Mouse (Mus musculus): ENCODE measurements around the gene Acsbg1. TPM values are rescaled to one million over a fixed set of nuclear protein-coding genes. Genes with fewer than 3 reads are reported as not detected.

Gene Acsbg1
- total and polyA plus RNA-seq, 2 experiments from 2014 or later = 57.1 to 106 TPM

DNA sequence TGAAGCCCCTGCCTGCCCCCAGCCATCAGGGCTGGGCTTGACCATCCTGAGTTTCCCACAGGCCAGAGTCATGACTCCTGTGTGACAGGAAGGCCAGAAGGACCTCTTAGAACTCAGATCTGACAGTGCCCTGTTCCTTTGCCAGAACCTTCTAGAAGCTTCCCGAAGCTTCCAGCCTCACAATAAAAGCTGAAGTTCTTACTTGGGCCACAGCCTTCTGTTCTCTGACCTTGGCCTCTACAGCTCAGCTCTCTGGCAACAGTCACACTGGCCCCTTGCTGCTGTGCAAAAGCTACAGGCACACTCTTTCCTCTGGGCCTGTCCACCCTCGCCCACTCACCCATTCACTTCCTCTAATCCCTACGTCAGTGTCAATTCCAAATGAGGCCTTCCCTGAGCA is 10.3 kb upstream of the Acsbg1 start:
- no peaks in the 10 kb centered on the region for H3K4me1 ChIP-seq (ENCODE audit: insufficient read depth, low read length)

DNA sequence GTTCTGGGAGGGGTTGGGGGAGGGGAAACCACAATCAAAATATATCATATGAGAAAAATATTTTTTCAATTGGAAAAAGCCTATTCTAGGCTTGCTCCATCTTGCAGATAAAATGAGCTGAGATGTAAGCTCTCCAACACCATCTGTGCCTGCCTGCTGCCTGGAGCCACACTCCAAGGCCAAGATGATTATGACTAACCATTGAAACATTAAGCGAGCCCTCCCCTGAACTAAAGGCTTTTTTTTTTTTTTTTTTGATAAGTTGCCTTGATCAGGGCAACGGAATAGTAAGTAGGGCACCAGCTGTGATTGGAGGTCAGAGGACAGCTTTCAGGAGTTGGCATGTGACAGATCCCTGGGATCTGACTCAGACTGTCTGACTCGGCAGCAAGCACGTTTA is 6.8 kb upstream of the Acsbg1 start:
- Histone ChIP-seq H3K9me3 (ENCODE audit: low read length) (no peaks in the 10 kb centered on the region), H3K27ac (no peak overlapping the region), H3K27me3 (ENCODE audit: insufficient read depth, low read length) (no peaks in the 10 kb centered on the region), H3K9ac (replicated peaks; ENCODE audit: low read length) (no peak overlapping the region), H3K36me3 (ENCODE audit: insufficient read depth, low read length) (no peaks in the 10 kb centered on the region), H3K4me3 (ENCODE audit: low read length) (no peak overlapping the region), H3K4me2 (ENCODE audit: low read depth, low read length) (no peak overlapping the region), H3K4me1 (ENCODE audit: insufficient read depth, low read length) (no peaks in the 10 kb centered on the region)
- 49% methylated on average over 4 of the region's 4 CpGs for WGBS
- TF ChIP-seq CTCF (IDR thresholded peaks at IDR 0.05; ENCODE audit: low read depth) = no peak
- ATAC-seq = no peak
- DNase-seq (ENCODE audit: low spot score) = no peak

More for the DNA sequence above, 10.3 kb upstream of the Acsbg1 start:
- ATAC-seq = no peak
- Histone ChIP-seq H3K4me3 (ENCODE audit: low read length) (no peak overlapping the region), H3K4me2 (ENCODE audit: low read depth, low read length) (no peak overlapping the region), H3K9ac (replicated peaks; ENCODE audit: low read length) (no peak overlapping the region), H3K27me3 (ENCODE audit: insufficient read depth, low read length) (no peaks in the 10 kb centered on the region), H3K27ac (no peak overlapping the region), H3K36me3 (ENCODE audit: insufficient read depth, low read length) (no peaks in the 10 kb centered on the region), H3K9me3 (ENCODE audit: low read length) (no peaks in the 10 kb centered on the region)
- no peak for TF ChIP-seq CTCF (IDR thresholded peaks at IDR 0.05; ENCODE audit: low read depth)
- WGBS = 77% methylated on average over 3 of the region's 3 CpGs
- DNase-seq (ENCODE audit: low spot score) = no peak

DNA sequence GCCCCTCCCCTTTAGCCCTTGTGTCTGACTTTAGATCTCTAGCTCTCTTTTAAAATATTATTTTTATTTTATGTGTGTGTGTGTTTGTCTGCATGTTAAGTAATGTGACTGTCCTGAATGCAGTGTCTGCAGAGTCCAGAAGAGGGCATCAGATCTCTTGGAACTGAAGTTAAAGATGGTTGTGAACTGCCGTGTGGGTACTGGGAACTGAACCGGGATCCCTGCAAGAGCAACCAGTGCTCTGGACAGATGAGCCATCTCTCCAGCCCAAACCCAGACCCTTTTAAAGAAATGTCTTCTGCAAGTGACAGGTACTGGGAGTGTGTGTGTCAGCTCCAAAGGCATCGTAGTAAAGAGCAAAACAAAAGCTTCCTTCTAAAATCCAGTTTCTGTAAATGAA is 4.4 kb upstream of the Acsbg1 start:
- Histone ChIP-seq H3K27ac (no peak overlapping the region), H3K36me3 (ENCODE audit: insufficient read depth, low read length) (no peaks in the 10 kb centered on the region), H3K4me3 (ENCODE audit: low read length) (no peak overlapping the region), H3K4me1 (ENCODE audit: insufficient read depth, low read length) (peaks cover 5% of the 10 kb centered on the region; the same call in 1 of the 2 replicates), H3K9ac (replicated peaks; ENCODE audit: low read length) (no peak overlapping the region), H3K9me3 (ENCODE audit: low read length) (no peaks in the 10 kb centered on the region), H3K27me3 (ENCODE audit: insufficient read depth, low read length) (no peaks in the 10 kb centered on the region), H3K4me2 (ENCODE audit: low read depth, low read length) (no peak overlapping the region)
- DNase-seq (ENCODE audit: low spot score) (no peak), ATAC-seq (no peak)
- no peak for TF ChIP-seq CTCF (IDR thresholded peaks at IDR 0.05; ENCODE audit: low read depth)
- 91% methylated on average over 3 of the region's 3 CpGs for WGBS

DNA sequence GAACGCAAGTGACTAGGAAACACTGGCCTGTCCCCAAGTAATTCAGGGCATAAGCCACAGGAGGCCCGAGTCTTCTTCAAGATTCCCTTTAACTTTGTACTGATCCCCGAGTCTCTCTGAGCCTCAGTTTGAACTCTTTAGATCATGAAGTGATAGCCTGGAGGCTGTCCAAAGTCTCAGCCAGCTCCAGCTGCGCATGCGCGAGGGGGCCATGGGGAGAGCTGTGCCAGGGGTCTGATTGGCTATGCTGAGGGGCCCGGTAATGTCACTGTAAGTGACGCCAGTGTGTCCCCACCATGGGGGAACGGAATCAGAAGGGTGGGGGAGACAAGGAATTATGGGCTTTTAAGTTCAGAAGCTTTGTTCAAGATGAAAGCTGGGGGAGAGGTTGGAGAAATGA is 2.7 kb upstream of the Acsbg1 start:
- H3K36me3 ChIP-seq (ENCODE audit: insufficient read depth, low read length) = no peaks in the 10 kb centered on the region
- no peak for TF ChIP-seq CTCF (IDR thresholded peaks at IDR 0.05; ENCODE audit: low read depth)

DNA sequence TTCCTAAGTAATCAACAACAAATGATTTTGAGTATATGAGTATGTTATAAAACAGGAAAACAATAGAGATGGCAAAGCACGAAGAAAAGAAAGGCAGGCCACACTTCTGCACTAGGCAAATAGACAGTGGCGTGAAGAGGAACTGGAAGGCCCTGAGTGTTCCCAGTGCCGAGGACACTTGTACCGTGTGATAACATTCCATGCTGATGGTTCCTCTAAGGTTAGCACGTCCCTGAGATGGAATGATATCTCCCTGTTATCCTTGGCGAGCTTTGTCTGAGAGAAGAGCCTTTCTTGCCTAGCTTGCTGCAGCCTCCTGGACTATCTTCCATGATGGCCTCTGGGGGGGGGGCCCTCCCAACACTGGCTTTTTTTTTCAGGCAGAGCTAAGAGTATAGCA is 2.9 kb downstream of the Acsbg1 start:
- Histone ChIP-seq H3K27me3 (ENCODE audit: insufficient read depth, low read length) (no peaks in the 10 kb centered on the region), H3K27ac (no peak overlapping the region), H3K4me1 (ENCODE audit: insufficient read depth, low read length) (peaks cover 5% of the 10 kb centered on the region; the same call in 1 of the 2 replicates), H3K4me3 (ENCODE audit: low read length) (no peak overlapping the region), H3K9ac (replicated peaks; ENCODE audit: low read length) (no peak overlapping the region), H3K36me3 (ENCODE audit: insufficient read depth, low read length) (no peaks in the 10 kb centered on the region), H3K4me2 (ENCODE audit: low read depth, low read length) (0 out of 2 replicates have a peak overlapping the region, but pooled peaks have one; percentile 5), H3K9me3 (ENCODE audit: low read length) (no peaks in the 10 kb centered on the region)
- WGBS = 86% methylated on average over 6 of the region's 6 CpGs
- DNase-seq (ENCODE audit: low spot score) = no peak
- ATAC-seq = no peak
- TF ChIP-seq CTCF (IDR thresholded peaks at IDR 0.05; ENCODE audit: low read depth) = no peak

More for the DNA sequence above, 2.7 kb upstream of the Acsbg1 start:
- H3K27ac ChIP-seq = peak overlapping the region; percentile 20; the same call in 1 of the 2 replicates
- peak; percentile 39; the same call in 1 of the 2 replicates for ATAC-seq
- peak; percentile 59 for DNase-seq (ENCODE audit: low spot score)
- H3K4me3 ChIP-seq (ENCODE audit: low read length) = no peak overlapping the region
- WGBS = 49% methylated on average over 9 of the region's 9 CpGs
- no peaks in the 10 kb centered on the region for H3K9me3 ChIP-seq (ENCODE audit: low read length)
- no peak overlapping the region for H3K4me2 ChIP-seq (ENCODE audit: low read depth, low read length)
- peaks cover 5% of the 10 kb centered on the region; the same call in 1 of the 2 replicates for H3K4me1 ChIP-seq (ENCODE audit: insufficient read depth, low read length)
- H3K9ac ChIP-seq (replicated peaks; ENCODE audit: low read length) = no peak overlapping the region
- no peaks in the 10 kb centered on the region for H3K27me3 ChIP-seq (ENCODE audit: insufficient read depth, low read length)

DNA sequence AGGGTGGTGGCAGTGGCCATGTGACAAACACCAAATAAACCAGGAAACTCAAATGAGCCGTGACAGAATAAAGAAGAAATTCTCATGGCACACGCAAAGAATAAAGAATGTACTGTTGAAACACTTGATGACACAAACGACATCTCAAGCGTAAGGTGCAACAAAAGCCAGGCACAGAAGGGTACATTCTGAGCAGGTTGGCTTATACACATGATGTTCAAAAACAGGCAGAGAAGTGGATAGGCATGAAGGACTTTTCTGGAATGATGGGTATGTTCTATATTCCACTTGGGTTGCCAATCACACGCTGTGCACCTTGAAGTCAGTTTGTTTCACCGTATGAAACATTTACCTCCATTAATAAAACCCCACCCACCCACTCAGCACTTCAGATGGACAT is 5.3 kb downstream of the Acsbg1 start:
- no peaks in the 10 kb centered on the region for H3K4me1 ChIP-seq (ENCODE audit: insufficient read depth, low read length)
- WGBS = 78% methylated on average over 6 of the region's 6 CpGs
- no peak overlapping the region for H3K4me2 ChIP-seq (ENCODE audit: low read depth, low read length)
- ATAC-seq (no peak), DNase-seq (ENCODE audit: low spot score) (no peak)
- no peak overlapping the region for H3K27ac ChIP-seq
- no peak overlapping the region for H3K4me3 ChIP-seq (ENCODE audit: low read length)
- H3K27me3 ChIP-seq (ENCODE audit: insufficient read depth, low read length) = no peaks in the 10 kb centered on the region
- TF ChIP-seq CTCF (IDR thresholded peaks at IDR 0.05; ENCODE audit: low read depth) = no peak
- no peaks in the 10 kb centered on the region for H3K36me3 ChIP-seq (ENCODE audit: insufficient read depth, low read length)
- no peaks in the 10 kb centered on the region for H3K9me3 ChIP-seq (ENCODE audit: low read length)
- no peak overlapping the region for H3K9ac ChIP-seq (replicated peaks; ENCODE audit: low read length)

DNA sequence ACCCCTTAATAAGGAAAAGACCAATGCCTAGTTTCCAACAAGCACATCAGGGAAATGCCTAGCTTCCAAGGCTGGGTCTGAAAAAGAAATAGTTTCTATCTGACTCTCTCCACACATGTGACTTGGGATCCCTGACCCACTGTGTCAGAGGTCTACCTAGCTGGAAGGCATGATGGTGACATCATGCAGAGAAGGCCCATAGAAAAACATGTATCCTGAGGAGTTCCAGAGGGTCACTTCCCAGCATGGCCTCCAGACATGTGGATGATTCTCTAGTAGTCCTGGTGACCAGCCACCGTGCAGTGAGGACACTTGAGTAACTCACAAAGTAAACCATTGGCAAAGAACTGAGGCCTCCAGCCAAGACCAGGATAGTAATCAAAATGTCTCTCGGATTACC is 5.8 kb downstream of the Acsbg1 start:
- WGBS = 47% methylated on average over 2 of the region's 2 CpGs
- Histone ChIP-seq H3K9me3 (ENCODE audit: low read length) (no peaks in the 10 kb centered on the region), H3K27ac (no peak overlapping the region), H3K4me3 (ENCODE audit: low read length) (no peak overlapping the region), H3K4me2 (ENCODE audit: low read depth, low read length) (no peak overlapping the region), H3K9ac (replicated peaks; ENCODE audit: low read length) (no peak overlapping the region), H3K27me3 (ENCODE audit: insufficient read depth, low read length) (no peaks in the 10 kb centered on the region), H3K4me1 (ENCODE audit: insufficient read depth, low read length) (no peaks in the 10 kb centered on the region), H3K36me3 (ENCODE audit: insufficient read depth, low read length) (no peaks in the 10 kb centered on the region)
- TF ChIP-seq CTCF (IDR thresholded peaks at IDR 0.05; ENCODE audit: low read depth) = no peak
- no peak for ATAC-seq
- no peak for DNase-seq (ENCODE audit: low spot score)

All from hindbrain, postnatal 0 days (tissue).